Mouse (Mus musculus): ENCODE results near the gene Sfxn5.

Sfxn5 gene

DNA sequence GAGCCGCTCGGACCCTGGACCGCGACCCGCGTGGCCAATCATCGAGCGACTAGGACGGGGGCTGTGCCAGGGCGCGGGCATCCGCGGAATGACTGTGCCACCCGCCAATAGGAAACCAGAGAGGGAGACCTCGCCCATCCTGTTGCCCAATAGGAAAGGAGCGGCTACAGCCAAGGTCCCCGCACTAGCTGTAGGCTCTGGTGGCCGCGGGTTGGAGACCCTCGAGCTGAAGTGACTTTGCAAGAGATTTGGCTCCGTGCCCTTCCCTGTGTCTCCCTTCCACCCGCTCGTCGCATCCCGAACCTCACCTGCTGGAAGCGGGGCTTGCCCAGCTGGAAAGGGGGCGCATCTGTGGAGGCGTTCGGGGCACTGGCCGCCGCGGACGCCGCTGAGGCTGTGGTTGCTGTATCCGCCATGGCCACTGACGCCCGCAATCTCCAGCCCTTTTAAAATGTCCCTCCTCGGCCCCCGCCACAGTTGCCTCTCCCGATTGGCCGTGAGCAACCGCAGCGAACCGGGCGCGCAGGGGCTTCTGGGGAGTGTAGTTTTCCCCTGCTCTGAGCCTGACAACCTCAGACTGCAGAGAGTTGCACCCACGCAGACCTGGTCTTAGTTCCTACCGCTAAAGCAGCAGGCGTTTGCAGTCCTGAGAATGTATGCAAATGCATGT is at the start of gene Sfxn5:
Sfxn5 (minus strand) TSS at position 423 of the 670 bp plus-strand sequence.
- peak; percentile 96 for DNase-seq

DNA sequence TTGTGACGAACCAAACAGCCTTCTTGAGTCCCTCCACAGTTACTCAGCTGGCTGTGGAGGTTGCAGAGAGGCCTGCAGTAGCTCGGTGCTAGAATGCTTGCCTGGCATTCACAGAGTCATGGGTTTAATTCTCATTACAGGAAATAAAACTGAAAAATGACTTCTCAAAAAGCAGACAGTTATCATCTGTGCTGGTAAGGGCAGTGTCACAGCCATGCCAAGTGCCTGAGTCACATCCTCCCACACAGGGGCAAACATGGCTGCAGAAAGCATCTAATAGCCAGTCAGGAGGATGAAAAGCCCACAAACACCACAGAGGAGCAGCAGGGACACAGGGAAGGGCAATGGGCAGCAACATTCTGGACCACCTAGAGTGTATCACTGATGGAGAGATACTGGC is 49.6 kb upstream of the Sfxn5 start:
- no peak for DNase-seq

GRCm38 (mm10) chr6:85381648-85382020 is 48.4 kb upstream of the Sfxn5 start:
- no peak for DNase-seq

- no peak for DNase-seq
Measured at GRCm38 (mm10) chr6:85380901-85381647, 47.9 kb upstream of the Sfxn5 start.

DNA sequence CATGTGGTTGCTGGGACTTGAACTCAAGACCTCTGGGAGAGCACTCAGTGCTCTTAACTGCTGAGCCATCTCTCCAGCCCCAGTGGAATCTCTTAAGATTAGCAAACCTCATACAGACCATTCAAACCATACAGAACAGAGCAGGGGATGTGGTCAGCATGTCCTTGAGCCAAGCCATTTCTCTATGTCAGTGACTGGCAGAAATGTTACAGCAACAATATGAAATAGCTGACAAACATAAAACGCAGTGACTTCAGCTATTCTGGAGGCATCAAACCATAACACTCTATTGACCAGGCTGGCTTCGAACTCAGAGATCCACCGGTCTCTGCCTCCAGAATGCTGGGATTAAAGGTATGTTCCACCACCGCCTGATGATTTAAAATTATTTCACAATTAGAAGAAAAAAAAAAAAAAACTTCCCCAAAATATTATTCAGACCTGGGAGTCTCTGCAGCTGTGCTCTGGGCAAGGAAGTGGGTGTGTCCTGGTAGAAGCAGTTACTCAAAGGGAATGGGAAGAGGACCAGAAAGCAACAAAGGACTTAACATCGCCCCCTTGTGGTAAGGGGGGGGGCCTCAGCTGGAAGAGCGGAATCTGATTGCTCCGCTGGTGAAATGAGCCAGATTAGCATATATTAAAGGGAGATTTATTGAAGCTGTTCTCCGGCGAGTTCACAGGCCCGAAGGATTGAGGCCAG is 47.1 kb upstream of the Sfxn5 start:
- peak; percentile 71 for DNase-seq

DNA sequence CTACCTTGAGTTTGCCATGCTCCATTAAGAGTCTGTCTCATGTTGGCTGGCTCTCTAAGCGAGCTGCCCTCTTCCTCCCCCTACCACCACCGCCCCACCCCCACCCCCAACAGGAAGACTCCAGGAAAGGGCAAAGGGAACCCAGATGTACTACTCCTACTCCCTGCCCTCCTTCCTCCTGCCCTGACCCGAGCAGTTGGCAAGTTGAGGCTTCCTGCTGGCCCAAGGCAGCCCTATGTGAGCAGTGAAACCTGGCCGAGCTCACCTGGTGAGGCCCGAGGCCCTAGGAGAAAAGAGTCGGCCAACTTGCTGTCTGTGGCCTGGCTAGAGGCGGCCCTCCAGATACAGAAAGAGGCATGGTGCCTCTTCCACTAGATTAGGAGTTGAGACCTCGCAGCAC is 45.4 kb upstream of the Sfxn5 start:
- DNase-seq: no peak

- no peak for DNase-seq
Measured at GRCm38 (mm10) chr6:85377876-85378275, 44.7 kb upstream of the Sfxn5 start.

- no peak for DNase-seq
Measured at GRCm38 (mm10) chr6:85377066-85377734, 44.0 kb upstream of the Sfxn5 start.

- peak; percentile 95 for DNase-seq
Measured at GRCm38 (mm10) chr6:85374734-85375114, 41.5 kb upstream of the Sfxn5 start.

DNA sequence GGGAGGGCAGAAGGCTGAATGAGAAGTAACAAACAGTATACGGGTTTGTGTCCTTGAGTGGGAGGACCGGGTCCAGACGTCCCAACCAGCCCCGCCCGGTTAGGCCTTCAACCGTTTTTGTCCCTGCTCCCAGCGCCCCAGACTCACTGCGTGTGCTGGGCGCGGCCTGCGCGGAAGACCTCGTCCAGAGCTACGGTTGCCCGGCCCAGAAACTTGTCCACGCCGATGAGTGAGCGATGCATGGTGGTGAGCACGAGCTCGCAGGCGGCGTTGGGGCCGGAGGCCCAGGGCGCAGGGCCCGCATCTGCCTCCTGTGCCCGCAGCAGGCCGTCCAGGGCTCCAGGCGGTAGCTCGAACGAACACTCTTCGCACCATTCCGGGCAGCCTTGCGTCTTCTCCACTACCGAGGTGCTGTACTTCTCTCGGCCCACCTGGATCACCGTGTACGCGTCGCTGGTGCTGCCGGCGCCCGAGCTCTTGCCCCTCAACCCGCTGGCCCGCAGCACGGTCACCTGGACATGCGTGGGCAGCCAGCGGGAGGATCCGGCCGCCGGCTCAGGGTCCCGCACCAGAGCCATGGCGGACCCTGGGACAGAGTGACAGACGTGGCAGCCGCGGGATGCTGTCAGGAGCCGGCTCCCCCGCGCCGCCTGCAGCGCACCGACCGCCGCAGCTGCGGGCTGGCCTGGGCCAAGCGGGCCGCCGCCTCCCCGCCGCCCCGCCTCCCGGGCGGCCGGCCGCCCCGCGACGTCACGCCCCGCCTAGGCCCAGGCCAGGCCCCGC is 40.9 kb upstream of the Sfxn5 start, which contains the start of gene Rab11fip5:
Rab11fip5 (minus strand) TSS at position 684 of the 783 bp plus-strand sequence.
- DNase-seq: peak; percentile 35

DNA sequence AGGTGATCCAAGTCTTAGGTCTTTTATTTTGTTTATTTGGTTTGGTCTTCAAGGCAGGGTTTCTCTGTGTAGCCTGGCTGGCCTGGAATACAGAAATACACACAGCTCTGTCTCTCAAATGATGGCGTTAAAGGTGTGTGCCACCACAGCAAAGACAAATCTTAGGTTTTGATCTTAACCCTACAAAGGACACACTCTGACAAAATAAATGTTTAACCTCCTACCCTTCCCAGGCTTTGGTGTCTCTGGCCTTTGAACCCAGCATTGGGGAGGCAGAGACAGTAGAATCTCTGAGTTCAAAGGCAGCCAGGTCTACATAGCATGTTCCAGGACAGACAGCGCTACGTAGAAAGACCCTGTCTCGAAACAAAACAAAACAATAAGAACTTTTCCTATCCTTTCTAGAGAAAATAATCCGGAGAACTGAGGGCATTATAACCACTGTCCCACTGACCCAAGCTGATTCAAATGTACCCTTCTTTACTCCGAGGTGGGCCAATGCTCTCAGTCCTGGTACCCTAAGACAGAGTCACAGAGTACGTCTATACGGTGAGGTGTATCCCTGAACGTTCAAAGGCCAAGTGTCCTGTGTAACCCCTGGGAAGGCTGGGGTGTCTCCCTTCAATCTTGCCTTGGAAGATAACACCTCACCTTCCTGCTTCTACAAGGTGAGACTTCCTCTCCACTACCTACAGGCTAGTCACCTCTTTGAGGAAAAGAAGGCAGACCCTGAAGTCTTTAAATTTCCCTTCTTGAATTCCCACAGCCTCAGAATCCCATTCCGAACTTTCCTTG is 40.0 kb upstream of the Sfxn5 start:
- no peak for DNase-seq

GRCm38 (mm10) chr6:85372496-85372895 is 39.3 kb upstream of the Sfxn5 start:
- no peak for DNase-seq

GRCm38 (mm10) chr6:85371859-85372405 is 38.7 kb upstream of the Sfxn5 start:
- DNase-seq: no peak

DNA sequence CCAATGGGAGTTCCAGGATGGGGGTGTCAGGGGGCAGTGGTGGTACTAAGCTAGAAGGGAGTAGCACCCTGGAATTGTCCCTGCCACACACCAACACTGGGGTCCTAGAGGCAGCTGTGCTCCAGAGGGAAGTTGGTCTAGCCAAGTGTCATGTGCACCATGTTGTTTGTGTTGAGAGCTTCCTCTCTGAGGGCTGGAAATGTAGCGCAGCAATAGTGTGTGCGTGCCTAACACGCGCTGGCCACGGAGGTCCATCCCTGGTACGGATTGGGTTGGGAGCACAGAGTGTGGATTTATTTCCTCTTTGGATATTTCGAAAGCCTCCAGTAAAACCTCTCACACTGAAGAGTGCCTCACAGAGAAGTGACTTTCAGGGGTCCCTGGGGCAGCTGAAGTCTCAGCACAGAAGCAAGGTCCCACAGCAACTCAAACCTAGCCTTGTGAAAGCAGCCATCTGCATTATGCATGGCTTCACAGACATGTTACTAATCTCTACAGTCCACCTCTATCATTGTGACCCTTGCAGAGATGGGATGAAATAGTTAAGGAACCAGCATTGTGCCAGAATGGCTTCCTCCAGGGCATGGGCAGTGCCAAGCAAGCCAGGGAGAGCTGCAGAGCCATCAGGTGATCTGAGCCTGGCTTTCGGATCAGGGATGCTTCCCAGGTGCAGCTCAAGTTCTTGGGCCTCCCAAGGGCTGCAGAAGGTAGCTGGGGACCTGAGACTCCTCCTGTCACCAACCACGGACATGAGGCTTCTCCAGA is 37.6 kb upstream of the Sfxn5 start:
- no peak for DNase-seq

DNA sequence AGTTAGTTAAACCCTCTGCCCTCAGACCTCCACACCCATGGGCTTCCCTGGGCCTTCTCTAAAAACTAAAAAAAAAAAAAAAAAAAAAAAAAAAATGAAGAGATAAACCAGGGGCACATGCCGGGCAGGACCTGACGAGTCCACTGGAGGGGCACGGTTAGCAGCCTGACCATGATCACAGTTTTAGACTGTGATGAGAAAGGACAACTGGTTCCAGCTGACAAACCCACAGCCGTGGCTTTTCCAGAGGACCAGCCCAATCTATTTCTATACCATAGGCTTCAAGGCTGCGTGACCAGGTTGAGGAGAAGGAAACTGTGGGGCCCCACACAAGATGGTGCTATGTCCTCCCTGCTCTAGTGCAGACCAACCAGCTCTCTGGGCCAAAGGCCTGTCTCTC is 36.8 kb upstream of the Sfxn5 start:
- DNase-seq: no peak

DNA sequence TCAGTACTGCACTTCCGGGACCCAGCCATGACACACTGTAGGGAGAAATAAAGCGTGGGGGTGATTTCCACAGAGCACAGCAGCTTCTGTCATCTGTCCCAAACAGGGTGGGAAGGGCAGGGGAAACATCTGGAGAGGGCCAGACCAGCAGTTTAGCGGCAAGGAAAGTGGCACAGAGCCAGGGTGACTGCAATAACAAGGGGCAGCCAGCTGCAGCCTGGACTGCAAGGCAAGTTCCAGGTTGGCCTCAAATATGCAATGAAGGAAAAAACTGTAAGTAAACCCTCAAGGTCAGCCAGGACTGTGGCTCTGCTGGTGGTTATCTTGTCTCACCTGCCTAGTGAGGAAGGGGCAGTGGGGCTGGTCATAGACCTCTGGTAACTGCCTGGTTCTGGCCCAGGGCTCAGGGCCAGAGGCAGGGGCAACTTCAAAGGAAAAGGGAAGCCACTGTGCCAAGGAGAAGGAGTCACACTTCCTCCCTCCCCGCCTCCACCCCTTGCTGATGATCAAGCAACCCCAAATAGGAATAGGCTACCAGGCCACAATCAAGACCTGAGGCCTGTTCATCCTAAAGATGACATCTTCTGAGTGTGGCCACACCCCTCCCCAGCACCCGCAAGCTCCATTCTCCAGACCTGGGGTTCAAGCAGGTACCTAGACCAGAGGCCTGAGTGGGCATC is 36.1 kb upstream of the Sfxn5 start:
- DNase-seq: peak; percentile 56

- no peak for DNase-seq
Measured at GRCm38 (mm10) chr6:85368722-85369121, 35.5 kb upstream of the Sfxn5 start.

- no peak for DNase-seq
Measured at GRCm38 (mm10) chr6:85368166-85368565, 34.9 kb upstream of the Sfxn5 start.

DNA sequence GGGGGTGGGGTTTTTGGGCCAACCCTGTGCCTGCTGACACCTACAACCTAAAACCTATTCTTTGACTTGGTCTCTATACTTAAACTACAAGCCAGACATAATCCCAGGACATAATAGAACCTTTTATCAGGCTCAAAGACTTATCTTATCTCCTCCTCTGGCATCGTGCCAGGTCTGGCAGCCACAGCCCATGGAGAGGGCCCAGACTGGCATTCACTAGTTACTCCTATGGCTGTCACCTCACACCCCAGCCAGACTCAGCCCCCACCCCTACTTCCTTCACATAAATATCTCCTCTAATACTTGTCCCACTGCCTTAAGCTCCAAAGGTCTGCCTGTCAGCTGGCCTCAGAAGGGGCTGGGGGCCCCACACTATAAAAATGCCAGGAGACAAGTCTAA is 33.2 kb upstream of the Sfxn5 start:
- DNase-seq: no peak

DNA sequence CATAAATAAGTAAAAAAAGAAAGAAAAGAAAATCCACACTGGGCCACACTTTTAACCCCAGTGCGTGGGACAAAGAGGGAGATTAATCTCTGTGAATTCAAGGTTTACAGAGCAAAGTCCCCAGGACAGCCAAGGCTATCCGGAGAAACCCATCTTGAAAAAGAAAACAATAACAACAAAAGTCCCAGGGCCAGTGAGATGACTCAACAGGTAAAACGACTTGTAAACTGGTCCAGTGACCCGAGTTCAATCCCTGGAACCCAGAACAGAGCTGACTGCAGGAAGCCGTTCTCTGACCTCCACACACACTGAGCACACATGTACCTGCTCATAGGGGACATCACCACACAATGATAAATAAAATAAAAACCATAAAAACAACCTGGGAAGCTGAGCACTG is 31.2 kb upstream of the Sfxn5 start:
- DNase-seq: no peak

Data from right cerebral cortex, postnatal 14 days (tissue).